Mouse (Mus musculus): ENCODE results near the gene Pold1.

Gene Pold1

GRCm38 (mm10) chr7:44548497-44549087 is at the start of gene Pold1:
Gene Pold1, minus strand, starts transcription at chr7:44548849.
- DNase-seq = peak; percentile 99

DNA sequence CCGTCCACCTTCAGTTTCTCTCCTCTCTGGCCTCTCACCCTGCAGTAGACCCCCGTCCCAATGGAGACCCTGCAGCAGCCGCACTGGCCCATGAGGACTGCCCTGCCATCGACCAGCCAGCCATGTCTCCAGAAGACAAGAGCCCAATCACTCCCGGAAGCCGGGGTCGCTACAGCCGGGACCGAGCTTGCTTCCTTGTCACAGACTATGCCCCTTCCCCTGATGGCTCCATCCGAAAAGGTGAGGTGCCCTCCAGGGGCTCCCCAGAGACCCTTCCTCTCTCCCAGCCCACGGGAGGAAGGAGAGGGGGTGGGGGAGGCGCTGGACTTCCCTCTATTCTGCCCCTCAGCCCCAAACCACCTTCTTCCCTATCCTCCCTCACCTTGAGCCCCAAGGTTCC is 49.7 kb upstream of the Pold1 start:
- peak; percentile 63 for DNase-seq

DNA sequence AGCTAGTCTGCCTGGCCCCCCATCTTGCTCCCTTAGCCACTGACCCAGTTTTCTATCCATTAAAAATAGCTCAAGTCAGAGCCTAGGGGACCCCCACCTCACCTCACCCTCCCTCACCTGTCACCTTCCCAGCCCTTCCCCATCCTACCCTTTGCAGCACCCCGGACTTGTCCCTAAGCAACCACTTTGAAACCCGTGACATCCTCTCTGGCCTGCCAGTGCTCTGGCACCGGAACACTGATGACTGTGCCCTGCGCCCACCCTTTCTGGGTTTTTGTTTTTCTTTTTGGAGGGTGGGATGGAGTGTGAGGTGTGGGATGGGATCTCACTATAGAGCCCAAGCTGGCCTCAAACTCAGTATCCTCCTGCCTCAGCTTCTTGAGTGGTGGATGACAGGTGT is 49.0 kb upstream of the Pold1 start:
- peak; percentile 55 for DNase-seq

DNA sequence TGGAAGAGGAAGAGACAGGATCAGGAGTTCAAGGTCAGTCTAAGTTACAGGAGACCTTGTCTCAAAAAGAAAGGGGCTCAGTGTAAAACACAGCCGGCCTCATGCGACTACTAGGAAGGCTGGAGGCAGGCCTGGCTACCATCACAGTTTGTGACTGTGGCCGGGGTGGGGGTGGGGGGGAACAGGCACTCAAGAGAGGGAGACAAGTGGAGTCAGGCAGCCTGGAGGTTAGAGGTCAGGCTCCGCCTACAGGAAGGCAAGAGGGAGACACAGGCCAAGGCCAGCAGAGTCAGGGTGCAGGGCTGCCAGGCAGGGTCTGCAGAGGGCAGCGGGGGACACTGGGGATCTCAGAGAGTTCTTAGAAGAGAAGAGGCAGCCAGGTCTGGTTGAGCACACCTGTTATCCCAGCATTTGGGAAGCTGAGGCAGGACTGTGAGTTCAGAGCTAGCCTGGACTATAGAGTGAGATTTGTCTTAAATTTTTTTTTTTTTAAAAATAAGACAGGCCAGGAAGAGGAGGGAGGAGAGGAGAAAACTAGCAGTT is 48.4 kb upstream of the Pold1 start:
- peak; percentile 60 for DNase-seq

GRCm38 (mm10) chr7:44596051-44596450 is 47.4 kb upstream of the Pold1 start:
- peak; percentile 64 for DNase-seq

DNA sequence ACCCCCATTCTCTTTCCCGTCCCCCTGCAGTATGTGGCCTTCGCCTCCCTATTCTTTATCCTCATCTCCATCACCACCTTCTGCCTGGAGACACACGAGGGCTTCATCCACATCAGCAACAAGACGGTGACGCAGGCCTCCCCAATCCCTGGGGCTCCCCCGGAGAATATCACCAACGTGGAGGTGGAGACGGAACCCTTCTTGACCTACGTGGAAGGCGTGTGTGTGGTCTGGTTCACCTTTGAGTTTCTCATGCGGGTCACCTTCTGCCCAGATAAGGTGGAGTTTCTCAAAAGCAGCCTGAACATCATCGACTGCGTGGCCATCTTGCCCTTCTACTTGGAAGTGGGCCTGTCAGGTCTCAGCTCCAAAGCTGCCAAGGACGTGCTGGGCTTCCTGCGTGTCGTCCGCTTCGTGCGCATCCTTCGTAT is 46.5 kb upstream of the Pold1 start:
- peak; percentile 62 for DNase-seq

- DNase-seq = peak; percentile 87
Measured at GRCm38 (mm10) chr7:44594291-44594690, 45.6 kb upstream of the Pold1 start.

DNA sequence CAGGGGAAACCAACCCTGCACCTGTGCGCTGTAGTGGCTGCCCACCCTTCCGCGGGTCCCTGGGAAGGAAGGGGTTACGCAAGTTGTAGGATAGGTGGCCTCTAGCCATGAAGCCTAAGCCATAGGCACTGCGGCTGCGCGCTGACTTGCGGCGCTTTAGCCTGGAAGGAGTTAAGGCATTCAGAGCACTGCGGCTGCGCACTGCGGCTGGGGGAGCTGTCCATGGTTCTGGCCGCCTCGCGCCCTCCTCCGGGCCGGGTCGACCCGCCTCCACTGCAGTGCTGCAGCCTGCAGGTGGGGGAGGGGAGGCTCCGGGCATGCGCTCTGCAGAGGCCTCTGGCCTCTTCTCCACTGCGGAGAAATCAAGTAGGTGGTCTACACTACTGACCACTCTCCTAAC is 45.1 kb upstream of the Pold1 start:
- DNase-seq = peak; percentile 99

DNA sequence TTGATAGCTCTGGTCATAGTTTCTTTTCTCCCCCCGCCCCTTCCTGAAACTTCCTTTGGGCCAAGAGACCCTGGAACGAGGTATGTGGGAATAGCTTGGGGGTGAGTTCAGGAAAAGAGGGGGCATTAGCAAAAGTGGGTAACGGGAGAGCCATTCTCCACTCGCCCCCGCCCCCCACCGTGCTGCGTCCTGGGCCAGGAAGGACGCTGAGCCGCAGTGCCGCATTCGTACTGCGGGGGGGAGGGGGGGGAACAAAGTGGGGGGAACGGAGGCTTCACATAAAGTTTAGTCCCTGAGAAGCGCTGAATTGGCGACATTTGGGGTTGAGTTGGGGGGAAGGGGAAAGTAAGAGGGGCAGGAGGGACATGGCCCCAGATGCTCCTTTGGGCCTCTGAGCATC is 44.4 kb upstream of the Pold1 start:
- peak; percentile 77 for DNase-seq

DNA sequence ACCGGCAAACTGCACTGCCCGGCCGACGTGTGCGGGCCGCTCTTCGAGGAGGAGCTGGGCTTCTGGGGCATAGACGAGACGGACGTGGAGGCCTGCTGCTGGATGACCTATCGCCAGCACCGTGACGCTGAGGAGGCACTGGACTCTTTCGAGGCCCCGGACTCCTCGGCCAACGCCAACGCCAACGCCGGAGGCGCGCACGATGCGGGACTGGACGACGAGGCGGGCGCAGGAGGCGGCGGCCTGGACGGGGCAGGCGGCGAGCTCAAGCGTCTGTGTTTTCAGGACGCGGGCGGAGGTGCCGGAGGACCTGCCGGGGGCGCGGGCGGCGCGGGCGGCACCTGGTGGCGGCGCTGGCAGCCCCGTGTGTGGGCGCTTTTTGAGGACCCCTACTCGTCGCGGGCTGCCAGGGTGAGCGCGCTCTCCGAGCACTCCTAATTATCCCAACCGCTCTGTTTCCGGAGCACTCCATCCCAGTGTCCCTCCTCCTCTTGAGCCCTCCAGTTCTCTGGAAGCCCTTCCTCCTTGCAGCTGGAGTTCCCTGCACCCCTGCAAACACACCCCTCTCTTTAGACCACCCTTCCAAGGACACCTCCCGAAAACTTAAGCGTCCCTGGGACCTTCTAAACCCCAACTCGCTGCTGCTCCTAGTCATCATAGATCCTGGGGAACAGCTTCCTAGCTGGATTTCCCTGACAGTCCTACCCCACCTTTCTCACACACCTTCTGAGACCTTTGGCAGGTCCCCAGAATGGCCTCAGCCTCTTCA is 42.9 kb upstream of the Pold1 start:
- peak; percentile 77 for DNase-seq

DNA sequence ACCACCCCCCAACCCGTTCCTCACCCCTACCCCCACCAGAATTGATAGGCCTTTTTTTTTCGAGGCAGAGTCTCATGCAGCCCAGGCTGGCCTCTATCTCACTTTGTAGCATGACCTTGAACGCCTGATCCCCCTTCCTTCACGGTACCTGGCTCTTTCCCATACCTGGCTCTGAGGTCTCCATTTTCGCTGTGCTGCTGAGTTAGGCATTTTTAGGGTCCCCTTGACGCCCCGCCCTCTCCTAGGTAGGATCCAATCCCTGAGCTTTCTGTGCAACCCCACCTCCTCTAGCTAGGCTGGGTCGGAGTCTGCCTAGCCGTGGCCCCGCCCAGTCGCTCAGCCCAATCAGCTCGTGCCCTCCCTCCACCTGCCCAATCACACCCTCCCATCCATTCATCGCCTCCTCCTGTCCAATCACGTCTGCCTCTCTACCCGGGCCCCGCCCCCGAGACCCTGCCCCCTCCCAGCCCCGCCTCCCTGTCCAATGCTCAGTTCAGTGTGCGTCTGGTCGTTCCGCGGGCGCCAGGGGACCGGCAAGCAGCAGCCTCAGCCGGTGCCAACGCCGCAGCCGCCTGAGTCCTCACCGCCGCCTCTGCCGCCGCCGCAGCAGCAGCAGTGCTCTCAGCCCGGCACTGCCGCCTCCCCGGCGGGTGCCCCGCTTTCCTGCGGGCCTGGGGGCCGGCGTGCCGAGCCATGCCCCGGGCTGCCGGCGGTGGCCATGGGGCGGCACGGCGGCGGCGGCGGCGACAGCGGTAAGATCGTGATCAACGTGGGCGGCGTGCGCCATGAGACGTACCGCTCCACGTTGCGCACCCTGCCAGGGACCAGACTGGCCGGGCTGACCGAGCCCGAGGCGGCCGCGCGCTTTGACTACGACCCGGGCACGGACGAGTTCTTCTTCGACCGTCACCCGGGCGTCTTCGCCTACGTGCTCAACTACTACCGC is 42.0 kb upstream of the Pold1 start, which contains the start of gene Kcnc3:
Gene Kcnc3 (plus strand): TSS at position 263 of the 946 bp plus-strand sequence.
- peak; percentile 100 for DNase-seq

- DNase-seq = peak; percentile 79
Measured at GRCm38 (mm10) chr7:44589946-44590345, 41.3 kb upstream of the Pold1 start.

DNA sequence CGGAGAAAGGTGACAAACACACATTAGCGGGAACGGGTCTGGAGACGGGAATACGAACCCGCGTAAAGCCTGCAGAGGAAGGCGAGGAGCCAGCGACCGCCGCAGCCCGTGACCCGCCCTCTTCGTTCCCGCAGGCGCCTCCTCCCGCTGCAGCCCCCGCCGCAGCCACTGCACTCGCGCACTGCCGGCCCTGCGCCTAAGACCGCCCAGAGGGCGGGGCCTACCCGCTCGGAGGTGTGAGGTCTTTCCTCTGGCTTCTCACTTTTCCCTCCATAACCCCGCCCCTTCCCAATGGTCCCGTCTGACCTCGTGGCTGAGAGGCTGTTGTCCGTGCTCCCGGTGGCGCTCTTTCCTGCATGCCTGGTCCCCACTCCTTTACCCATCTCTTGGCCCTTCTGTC is 40.5 kb upstream of the Pold1 start:
- DNase-seq = peak; percentile 99

- peak; percentile 75 for DNase-seq
Measured at GRCm38 (mm10) chr7:44588338-44588737, 39.7 kb upstream of the Pold1 start.

DNA sequence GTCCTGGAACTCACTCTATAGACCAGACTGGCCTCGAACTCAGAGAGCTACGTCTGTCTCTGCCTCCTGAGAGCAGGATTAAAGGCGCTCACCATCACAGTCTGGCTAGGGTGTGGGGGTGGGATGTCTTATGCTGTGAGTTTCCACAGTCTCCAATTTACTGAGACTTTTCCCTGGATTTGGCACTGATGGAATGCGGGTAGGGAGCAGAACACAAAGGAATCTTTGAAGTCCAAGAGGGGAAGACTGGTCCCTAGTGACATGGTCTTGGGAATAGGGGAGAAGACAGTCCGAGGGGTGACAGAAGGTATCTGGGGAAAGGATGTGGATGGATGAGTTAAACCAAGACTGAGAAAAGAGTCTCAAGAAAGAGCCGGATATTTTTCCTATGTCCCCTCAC is 39.0 kb upstream of the Pold1 start:
- peak; percentile 53 for DNase-seq

GRCm38 (mm10) chr7:44586930-44587329 is 38.3 kb upstream of the Pold1 start:
- peak; percentile 91 for DNase-seq

DNA sequence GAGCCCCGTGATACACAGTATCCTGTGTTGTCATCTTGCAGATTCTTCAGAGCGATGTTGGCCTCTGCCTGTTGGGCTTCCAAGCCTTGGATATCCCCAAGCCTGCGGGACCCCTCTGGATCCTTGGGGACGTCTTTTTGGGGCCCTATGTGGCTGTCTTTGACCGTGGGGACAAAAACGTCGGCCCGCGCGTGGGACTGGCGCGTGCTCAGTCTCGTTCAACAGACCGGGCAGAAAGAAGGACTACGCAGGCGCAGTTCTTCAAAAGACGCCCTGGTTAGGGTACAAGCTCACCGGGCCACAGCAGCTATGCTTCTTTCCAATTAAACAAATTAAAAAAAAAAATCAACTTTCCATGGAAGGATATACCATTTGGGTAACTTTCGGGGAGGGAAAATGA is 37.9 kb upstream of the Pold1 start:
- DNase-seq = peak; percentile 85

DNA sequence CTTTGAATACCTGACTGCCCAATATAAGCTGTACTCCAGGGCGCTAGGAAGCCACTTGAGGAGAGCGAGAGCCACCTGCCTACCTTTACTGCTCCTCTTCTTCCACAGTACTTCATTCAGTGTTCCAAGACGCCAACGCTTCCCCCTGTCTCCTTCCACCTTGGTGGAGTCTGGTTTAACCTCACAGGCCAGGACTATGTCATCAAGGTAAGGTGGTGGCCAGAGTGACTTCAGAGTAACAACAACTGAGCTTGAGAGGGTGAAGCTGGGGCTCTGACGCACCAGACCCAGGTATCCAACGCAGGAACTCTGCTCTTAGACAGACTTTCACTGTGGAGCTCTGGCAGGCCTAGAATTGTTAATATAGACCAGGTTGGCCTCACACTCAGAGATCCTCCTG is 37.0 kb upstream of the Pold1 start:
- DNase-seq = peak; percentile 53

DNA sequence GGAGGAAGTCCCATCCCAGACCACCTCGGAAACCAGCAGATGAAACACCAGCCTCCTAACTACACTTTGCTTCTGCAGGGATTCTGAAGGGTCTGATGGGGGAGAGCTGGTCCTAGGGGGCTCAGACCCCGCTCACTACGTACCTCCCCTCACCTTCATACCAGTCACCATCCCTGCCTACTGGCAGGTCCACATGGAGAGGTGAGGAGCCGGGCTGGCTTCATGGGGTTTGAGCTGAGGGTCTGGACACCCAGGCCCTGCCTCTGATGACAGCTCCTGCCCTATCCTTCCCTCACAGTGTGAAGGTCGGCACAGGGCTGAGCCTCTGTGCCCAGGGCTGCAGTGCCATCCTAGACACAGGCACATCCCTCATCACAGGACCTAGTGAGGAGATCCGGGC is 36.3 kb upstream of the Pold1 start:
- DNase-seq = peak; percentile 49

DNA sequence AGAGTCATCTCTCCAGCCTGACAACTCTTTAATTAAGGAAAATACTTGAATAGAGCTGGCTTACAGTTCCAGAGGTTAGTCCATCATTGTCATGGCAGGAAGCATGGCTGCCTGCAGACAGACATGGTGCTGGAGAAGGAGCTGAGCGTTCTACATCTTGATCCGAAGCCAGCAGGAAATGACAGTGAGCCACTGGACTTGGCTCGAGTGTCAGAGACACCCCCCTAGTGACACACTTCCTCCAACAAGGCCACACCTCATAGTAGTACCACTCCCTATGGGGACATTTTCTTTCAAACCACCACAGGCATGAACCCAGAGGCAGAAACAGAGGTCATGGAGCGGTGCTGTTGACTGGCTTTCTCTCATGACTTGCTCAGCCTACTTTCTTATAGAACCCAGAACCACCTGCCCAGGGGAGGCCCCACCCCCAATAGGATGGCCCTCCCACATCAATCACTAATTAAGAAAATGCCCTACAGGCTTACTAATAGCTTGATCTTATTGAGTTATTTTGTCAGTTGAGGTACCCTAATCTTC is 35.7 kb upstream of the Pold1 start:
- DNase-seq = peak; percentile 45

GRCm38 (mm10) chr7:44583146-44583545 is 34.5 kb upstream of the Pold1 start:
- no peak for DNase-seq

DNA sequence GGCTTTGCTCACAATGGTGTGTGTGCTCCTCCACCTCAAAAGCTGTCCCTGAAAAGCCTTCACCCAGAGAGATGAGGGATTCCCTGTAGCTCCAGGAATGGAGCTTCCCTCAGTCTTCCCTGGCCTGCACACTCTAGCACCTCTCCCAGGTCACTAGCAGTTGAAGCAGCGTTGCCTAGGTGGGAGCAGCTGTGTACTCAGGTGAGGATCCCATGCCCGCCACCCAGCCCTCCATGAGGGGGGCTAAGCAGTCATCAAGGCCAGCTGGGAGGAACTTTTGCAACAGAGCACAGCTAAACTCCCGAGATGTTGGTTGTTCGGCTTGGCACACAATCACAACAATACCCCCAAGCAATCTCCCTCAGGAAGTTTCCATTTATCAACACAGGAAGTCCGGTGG is 34.1 kb upstream of the Pold1 start:
- no peak for DNase-seq

GRCm38 (mm10) chr7:44581637-44582036 is 33.0 kb upstream of the Pold1 start:
- no peak for DNase-seq

Data from cerebellum, adult 11-12 months (tissue).